In the genomic region with DNA sequence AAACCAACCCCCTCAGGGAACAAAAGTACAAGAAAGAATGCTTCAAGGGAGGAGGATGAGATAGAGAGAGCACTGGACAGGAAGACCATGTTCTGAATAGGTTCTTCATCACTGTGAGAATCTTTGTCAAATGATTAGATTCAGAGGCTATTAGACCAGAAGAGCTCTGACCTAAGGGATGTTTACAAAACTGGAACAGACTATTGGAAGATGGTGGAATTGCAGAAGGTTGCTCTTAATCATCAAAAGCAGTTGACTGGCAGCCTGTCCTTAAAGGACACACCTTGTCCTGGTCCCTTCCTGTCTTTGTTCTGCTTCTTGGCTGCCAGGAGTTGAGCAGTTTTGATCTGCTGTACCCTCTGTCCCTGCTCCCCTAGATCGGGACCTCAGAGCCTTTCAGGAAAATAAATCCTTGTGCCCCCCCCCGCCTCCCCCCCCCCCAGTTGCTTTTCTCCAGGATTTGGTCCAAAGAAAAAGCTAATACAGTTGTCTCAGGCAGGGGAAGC, we compare ENCODE assay signal across 28 mouse cellular contexts. TPM values are rescaled to one million over a fixed set of nuclear protein-coding genes. Genes with fewer than 3 reads are reported as not detected.
DNase-seq lines count a peak whose midpoint lies in the region; ATAC-seq and TF ChIP-seq lines count a peak whose summit lies in the region.
"Had no signal": no experiment of that assay in that cellular context is flagged by ENCODE, and none has a peak within 500 bp of the region (broad histone marks: within the 10 kb centered on the region; RNA-seq: fewer than 3 reads in every experiment).

No protein-coding gene starts in this region.

- H3K9me3 ChIP-seq in heart, embryonic 11.5 days (replicated peaks; ENCODE audit: control insufficient read depth, low read length): no peaks in the 10 kb centered on the region
- H3K9me3 ChIP-seq: embryonic facial prominence, embryonic 13.5 days; heart, embryonic 13.5 days; hindbrain, embryonic 12.5 days; intestine, embryonic 15.5 days; limb, embryonic 13.5 days had no signal

- H3K9ac ChIP-seq in heart, adult 2 months (ENCODE audit: low read depth, low read length): no peak overlapping the region
- H3K9ac ChIP-seq in heart, embryonic 11.5 days (ENCODE audit: low read depth, low read length): no peak overlapping the region
- H3K9ac ChIP-seq: embryonic facial prominence, embryonic 13.5 days; heart, embryonic 13.5 days; hindbrain, embryonic 12.5 days; intestine, embryonic 15.5 days; limb, embryonic 13.5 days had no signal

- 33% methylated on average over 2 of the region's 2 CpGs for WGBS in heart, adult 2 months
- WGBS in heart, embryonic 11.5 days (ENCODE audit: insufficient replicate concordance): 62% methylated on average over 2 of the region's 2 CpGs

- TF ChIP-seq CTCF in heart, adult 2 months (IDR thresholded peaks at IDR 0.05): peak; percentile 61
- TF ChIP-seq CTCF in left cerebral cortex, adult 2 months (IDR thresholded peaks at IDR 0.05): peak; percentile 3

- no peak overlapping the region for H3K4me2 ChIP-seq in heart, embryonic 11.5 days
- H3K4me2 ChIP-seq: embryonic facial prominence, embryonic 13.5 days; heart, embryonic 13.5 days; hindbrain, embryonic 12.5 days; intestine, embryonic 15.5 days; limb, embryonic 13.5 days; liver, embryonic 11.5 days had no signal

- peak overlapping the region; percentile 65 for H3K27ac ChIP-seq in heart, adult 2 months
- no peak overlapping the region for H3K27ac ChIP-seq in heart, embryonic 11.5 days (ENCODE audit: low read depth, low read length)
- H3K27ac ChIP-seq in left cerebral cortex, adult 2 months: no peak overlapping the region
- H3K27ac ChIP-seq: embryonic facial prominence, embryonic 13.5 days; heart, embryonic 13.5 days; hindbrain, embryonic 12.5 days; hindbrain, postnatal 0 days; intestine, embryonic 15.5 days; limb, embryonic 13.5 days had no signal

- intact Hi-C loops in heart, adult 2 months (cut with DNase I): loop anchor here (2.0 kb wide), 1 partner anchor 34 kb away; no protein-coding TSS in a partner anchor
- intact Hi-C loops in left cerebral cortex, adult 2 months (cut with DNase I): no loop called here

- H3K79me2 ChIP-seq in heart, adult 2 months (replicated peaks; ENCODE audit: control insufficient read depth, insufficient read depth, low read length): no peaks in the 10 kb centered on the region

- no peak for ATAC-seq in heart, embryonic 11.5 days (replicated peaks; ENCODE audit: insufficient number of reproducible peaks, low FRiP score, low TSS enrichment)
- ATAC-seq: forebrain, embryonic 16.5 days; hindbrain, postnatal 0 days; intestine, embryonic 15.5 days; midbrain, embryonic 16.5 days had no signal

- H3K27me3 ChIP-seq in heart, adult 2 months (ENCODE audit: control insufficient read depth, insufficient read depth, low read length): no peaks in the 10 kb centered on the region
- no peaks in the 10 kb centered on the region for H3K27me3 ChIP-seq in heart, embryonic 11.5 days (ENCODE audit: control insufficient read depth, insufficient read depth, low read length)
- H3K27me3 ChIP-seq: embryonic facial prominence, embryonic 13.5 days; heart, embryonic 13.5 days; hindbrain, embryonic 12.5 days; intestine, embryonic 15.5 days; limb, embryonic 13.5 days; Patski had no signal

- TF ChIP-seq EP300 in heart, adult 2 months (IDR thresholded peaks at IDR 0.05; ENCODE audit: insufficient read depth, low read depth, low read length): peak; percentile 39; the same call in 1 of the 2 replicates

- DNase-seq in heart, adult 2 months: no peak
- DNase-seq in left cerebral cortex, adult 2 months (ENCODE audit: extremely low spot score in 1 of 2, low spot score in 2 of 2): no peak
- DNase-seq in left cerebral cortex, adult 9 months (ENCODE audit: low spot score in 2 of 2): no peak
- peak; percentile 4 for DNase-seq in ZHBTc4 (ENCODE audit: low read depth, low spot score)
- DNase-seq in lung, postnatal 36 days: peak; percentile 40
- DNase-seq in retina, postnatal 1 day: no peak
- DNase-seq: adrenal gland, postnatal 14 days; cerebellum, adult 11 months; cerebellum, adult 9-11 months; embryo, embryonic 11 days; kidney, adult 9 months; kidney, postnatal 10 days; right cerebral cortex, adult 18-20 months; spleen, adult 18-20 months; thymus, adult 18-20 months; thymus, postnatal 25 days had no signal

- TF ChIP-seq POLR2A in heart, adult 2 months (IDR thresholded peaks at IDR 0.05; ENCODE audit: insufficient read depth, low read depth, low read length): no peak

- no peak overlapping the region for H3K4me3 ChIP-seq in heart, adult 2 months
- H3K4me3 ChIP-seq in heart, embryonic 11.5 days (ENCODE audit: low read depth, low read length): no peak overlapping the region
- H3K4me3 ChIP-seq in left cerebral cortex, adult 2 months: no peak overlapping the region
- H3K4me3 ChIP-seq: embryonic facial prominence, embryonic 13.5 days; erythroblast, embryonic 14.5 days; heart, embryonic 13.5 days; hindbrain, embryonic 12.5 days; intestine, embryonic 15.5 days; limb, embryonic 13.5 days had no signal

- no peaks in the 10 kb centered on the region for H3K4me1 ChIP-seq in heart, adult 2 months (ENCODE audit: control insufficient read depth, insufficient read depth, low read length)
- H3K4me1 ChIP-seq in heart, embryonic 11.5 days (ENCODE audit: control insufficient read depth, insufficient read depth, low read length): no peaks in the 10 kb centered on the region
- H3K4me1 ChIP-seq: embryonic facial prominence, embryonic 13.5 days; heart, embryonic 13.5 days; hindbrain, embryonic 12.5 days; intestine, embryonic 15.5 days; limb, embryonic 13.5 days had no signal

- no peaks in the 10 kb centered on the region for H3K36me3 ChIP-seq in heart, adult 2 months (ENCODE audit: control insufficient read depth, insufficient read depth, low read length)
- no peaks in the 10 kb centered on the region for H3K36me3 ChIP-seq in heart, embryonic 11.5 days (ENCODE audit: control insufficient read depth, insufficient read depth, low read length)
- H3K36me3 ChIP-seq: embryonic facial prominence, embryonic 13.5 days; heart, embryonic 13.5 days; hindbrain, embryonic 12.5 days; intestine, embryonic 15.5 days; limb, embryonic 13.5 days had no signal

RNA-seq across cellular contexts. Expression of gene Mrpl1, which starts 12.7 kb away (rescaled TPM):
- total RNA-seq in heart, adult 2 months (2021): 10 to 100 TPM; 25.8 to 27.4 TPM
- polyA plus RNA-seq in heart, adult 2 months (2012; rRNA removed): 4.8 and 9.0 TPM in 2 replicates
- 22.4 and 24.3 TPM in 2 replicates for polyA plus RNA-seq in heart, embryonic 11.5 days (2014; fragmentation: Nextera tagmentation; extraction: Ambion mirVana)
- total RNA-seq in left cerebral cortex, adult 2 months (2021): 10 to 100 TPM; 14.1 to 15.1 TPM

RNA-seq across cellular contexts. Expression of gene Cnot6l, which starts 32.6 kb away (rescaled TPM):
- 10 to 100 TPM; 49.6 to 54.3 TPM for total RNA-seq in heart, adult 2 months (2021)
- polyA plus RNA-seq in heart, adult 2 months (2012; rRNA removed): 6.8 and 12.8 TPM in 2 replicates
- 11.3 and 13.2 TPM in 2 replicates for polyA plus RNA-seq in heart, embryonic 11.5 days (2014; fragmentation: Nextera tagmentation; extraction: Ambion mirVana)
- 10 to 100 TPM; 73.4 to 78.3 TPM for total RNA-seq in left cerebral cortex, adult 2 months (2021)

Comparison
In these comparisons a context has a peak if more than half of its experiments do, and no peak if none do; other contexts are left out.
1. DNase-seq: peak in ZHBTc4 (single experiment) and lung, postnatal 36 days (single experiment); none in heart, adult 2 months (0 of 2), left cerebral cortex, adult 2 months (0 of 2), left cerebral cortex, adult 9 months (0 of 2) and retina, postnatal 1 day (single experiment).